Mouse (Mus musculus) ES-E14 (cell line): ENCODE results near the gene Pdia3. TPM values are rescaled to one million over a fixed set of nuclear protein-coding genes. Genes with fewer than 3 reads are reported as not detected.
"Not testable (repeated sequence)": the region's sequence is repeated elsewhere in the genome, so short reads cannot be mapped to it uniquely, and the experiment has no call there.

Experiments used
- DNase-seq: peaks from one replicate; pipeline ENCODE4 v3.0.0-alpha.2; 2013; ENCODE audit warnings: low read depth, low spot score
- H3K27ac ChIP-seq: 2 replicates; pipeline ENCODE4 v1.5.1; 2012; ENCODE audit warnings: low read depth, mild to moderate bottlenecking, low read length, moderate library complexity, mixed read lengths; ENCODE audit not compliant: poor library complexity, insufficient read depth, severe bottlenecking
- H3K36me3 ChIP-seq: 2 replicates; pipeline ENCODE4 v1.6.1; 2012; ENCODE audit warnings: mild to moderate bottlenecking, low read length, moderate library complexity, mixed read lengths; ENCODE audit not compliant: control insufficient read depth, poor library complexity, insufficient read depth, severe bottlenecking
- H3K4me1 ChIP-seq, 2 experiments: fragments of 150-350 bp in 1 of 2; sonication (generic) in 1 of 2; 2 replicates each; pipeline ENCODE4 v1.6.1; 2012; ENCODE audit warnings: low read length in 2 of 2, mild to moderate bottlenecking in 1 of 2, mixed read lengths in 1 of 2; ENCODE audit not compliant: control insufficient read depth in 2 of 2, insufficient read depth in 2 of 2, poor library complexity in 1 of 2
- H3K4me3 ChIP-seq, 2 experiments: fragments of 150-350 bp in 1 of 2; sonication (generic) in 1 of 2; 2 replicates each; pipeline ENCODE4 v1.5.1; 2012; ENCODE audit warnings: low read length in 2 of 2, low read depth in 1 of 2, mild to moderate bottlenecking in 1 of 2, mixed read lengths in 1 of 2; ENCODE audit not compliant: insufficient read depth in 1 of 2, poor library complexity in 1 of 2, severe bottlenecking in 1 of 2
- H3K9ac ChIP-seq: 2 replicates; pipeline ENCODE4 v1.6.1; 2012; ENCODE audit warnings: low read depth, mild to moderate bottlenecking, low read length, mixed read lengths; ENCODE audit not compliant: poor library complexity, insufficient read depth, severe bottlenecking
- H3K9me3 ChIP-seq: fragments of 150-350 bp; sonication (generic); 2 replicates; pipeline ENCODE4 v1.6.1; 2012; ENCODE audit warnings: low read depth, mild to moderate bottlenecking, low read length; ENCODE audit not compliant: control insufficient read depth, insufficient read depth
- CHD2 ChIP-seq: IDR thresholded peaks from 2 replicates; pipeline ENCODE4 v1.6.1; 2014; ENCODE audit warnings: mild to moderate bottlenecking, low read depth, low read length, inconsistent platforms
- HCFC1 ChIP-seq: IDR thresholded peaks from 2 replicates; pipeline ENCODE4 v1.6.1; 2012; ENCODE audit warnings: low read length, inconsistent platforms, borderline replicate concordance; ENCODE audit not compliant: insufficient read depth
- MAFK ChIP-seq: IDR thresholded peaks from 2 replicates; pipeline ENCODE4 v1.6.1; 2014; ENCODE audit warnings: mild to moderate bottlenecking, low read depth, low read length, inconsistent platforms; ENCODE audit not compliant: insufficient read depth
- ZC3H11A ChIP-seq: IDR thresholded peaks from 2 replicates; pipeline ENCODE4 v1.6.1; 2012; ENCODE audit warnings: low read depth, mild to moderate bottlenecking, inconsistent platforms, low read length, borderline replicate concordance
- ZNF384 ChIP-seq: IDR thresholded peaks from 2 replicates; pipeline ENCODE4 v1.6.1; 2012; ENCODE audit warnings: low read depth, low read length, inconsistent platforms
- in situ Hi-C, 2 experiments: fragments of 600-800 bp; cut with MboI; formaldehyde crosslinking; loops; one replicate each; pipeline ENCODE4 v1.15.1; 2025; ENCODE audit warnings: low sequenced_read_pairs in 2 of 2, inconsistent platforms in 1 of 2; ENCODE audit not compliant: unreplicated experiment in 2 of 2
- total RNA-seq: library from RNA; depleted of rRNA; stranded (reverse); fragments of 300-350 nt; gene quantifications from 2 replicates; pipeline ENCODE4 v1.2.3, GENCODE M21; 2012

Pdia3 gene
- total RNA-seq, 1 experiment, result 251 TPM

- Histone ChIP-seq H3K9ac (no peak overlapping the region), H3K4me3 (no peak overlapping the region), H3K9me3 (no peaks in the 10 kb centered on the region), H3K36me3 (no peaks in the 10 kb centered on the region), H3K27ac (no peak overlapping the region), H3K4me1 (peaks cover 0 to 5% of the 10 kb centered on the region in 2 experiments; a peak in 1 of 4 replicates)
- in situ Hi-C loops, result no loop called here
- DNase-seq, result no peak
- TF ChIP-seq CHD2 (no peak), HCFC1 (no peak)
Measured at GRCm38 (mm10) chr2:121374766-121375165, 38.8 kb upstream of the Pdia3 start.

- in situ Hi-C loops, DNase-seq, H3K36me3 ChIP-seq, H3K27ac ChIP-seq, H3K4me1 ChIP-seq, H3K9ac ChIP-seq, H3K9me3 ChIP-seq, H3K4me3 ChIP-seq: not testable (repeated sequence)
Measured at GRCm38 (mm10) chr2:121386961-121387575, 26.5 kb upstream of the Pdia3 start, which contains the start of gene Strc. Gene Strc (minus strand): TSS chr2:121387168.

DNA sequence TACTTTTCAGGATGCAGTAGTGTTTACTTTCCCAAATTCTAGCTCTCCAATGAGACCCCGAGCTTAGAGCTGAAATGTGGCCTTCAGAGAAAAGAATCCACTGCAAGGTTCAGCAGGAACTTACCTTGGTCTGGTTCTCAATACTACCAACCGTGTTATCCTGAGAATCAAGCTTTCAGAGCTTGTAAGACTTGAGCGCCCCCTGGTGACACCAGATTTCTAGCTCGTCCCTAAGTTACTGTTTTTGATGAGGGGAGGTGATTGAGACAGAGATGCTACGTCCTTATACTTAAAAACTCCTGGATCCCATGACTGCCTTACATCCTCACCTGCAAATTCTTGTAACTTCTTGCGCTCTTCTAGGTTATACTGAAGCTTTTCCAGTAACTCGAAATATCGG, 17.0 kb upstream of the Pdia3 start:
- in situ Hi-C loops, result loop anchor here in 1 of 2 experiments (10.0 kb wide), 1 partner anchor 222 kb away; the partner anchor contains the start of genes Tubgcp4 and Zscan29
- peak; percentile 78 for DNase-seq
- Histone ChIP-seq H3K27ac (no peak overlapping the region), H3K4me3 (no peak overlapping the region), H3K4me1 (no peaks in the 10 kb centered on the region), H3K36me3 (no peaks in the 10 kb centered on the region), H3K9ac (no peak overlapping the region), H3K9me3 (no peaks in the 10 kb centered on the region)
- TF ChIP-seq ZC3H11A (peak; percentile 55; the same call in 1 of the 2 replicates), ZNF384 (no peak)

DNA sequence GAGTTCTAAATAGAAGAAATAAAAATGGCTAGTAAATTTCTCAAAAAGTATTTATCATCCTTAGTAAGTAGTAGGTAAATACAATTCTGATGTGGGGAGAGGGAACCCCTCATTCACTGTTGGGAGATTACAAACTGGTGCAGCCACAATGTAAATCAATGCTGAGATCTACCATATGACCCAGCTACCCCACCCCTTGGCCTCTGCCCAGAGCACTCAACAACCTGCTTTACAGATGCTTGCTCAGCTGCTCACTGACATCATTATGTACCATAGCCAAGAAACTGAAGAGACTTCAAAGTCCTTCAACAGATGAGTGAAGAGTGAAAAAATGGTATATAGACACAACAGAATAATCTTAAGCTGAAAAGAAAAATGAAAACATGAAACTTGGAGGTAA, 10.3 kb upstream of the Pdia3 start:
- in situ Hi-C loops, result no loop called here
- Histone ChIP-seq H3K4me1 (no peaks in the 10 kb centered on the region), H3K27ac (no peak overlapping the region), H3K36me3 (no peaks in the 10 kb centered on the region), H3K9ac (no peak overlapping the region), H3K9me3 (no peaks in the 10 kb centered on the region), H3K4me3 (no peak overlapping the region)
- no peak for TF ChIP-seq MAFK
- TF ChIP-seq ZC3H11A, result no peak
- TF ChIP-seq ZNF384, result no peak
- no peak for TF ChIP-seq CHD2
- no peak for TF ChIP-seq HCFC1
- no peak for DNase-seq

GRCm38 (mm10) chr2:121408160-121408559, 5.4 kb upstream of the Pdia3 start:
- in situ Hi-C loops, result no loop called here
- TF ChIP-seq ZNF384, result peak; percentile 94
- no peak for TF ChIP-seq HCFC1
- peak; percentile 56 for DNase-seq

More at GRCm38 (mm10) chr2:121408160-121408559, 5.4 kb upstream of the Pdia3 start:
- H3K9ac ChIP-seq, result no peak overlapping the region
- H3K36me3 ChIP-seq, result no peaks in the 10 kb centered on the region
- no peaks in the 10 kb centered on the region; a peak in 1 of 4 replicates for H3K4me1 ChIP-seq
- no peaks in the 10 kb centered on the region for H3K9me3 ChIP-seq
- H3K27ac ChIP-seq, result no peak overlapping the region
- no peak overlapping the region for H3K4me3 ChIP-seq
